Mouse (Mus musculus) testis, adult 2 months (tissue): ENCODE results near the gene Tmem108. TPM values are rescaled to one million over a fixed set of nuclear protein-coding genes. Genes with fewer than 3 reads are reported as not detected.

Experiments
- H3K27ac ChIP-seq: fragments of 200-500 bp; 2 replicates; pipeline ENCODE4 v1.5.1; 2012; ENCODE audit warnings: low read depth, low read length; ENCODE audit not compliant: control insufficient read depth, insufficient read depth
- H3K27me3 ChIP-seq: fragments of 200-500 bp; 2 replicates; pipeline ENCODE4 v1.6.1; 2012; ENCODE audit warnings: mild to moderate bottlenecking, low read length, moderate library complexity; ENCODE audit not compliant: control insufficient read depth, insufficient read depth
- H3K36me3 ChIP-seq: fragments of 200-500 bp; 2 replicates; pipeline ENCODE4 v1.6.1; 2012; ENCODE audit warnings: mild to moderate bottlenecking, low read length; ENCODE audit not compliant: control insufficient read depth, insufficient read depth
- H3K4me1 ChIP-seq: fragments of 200-500 bp; 2 replicates; pipeline ENCODE4 v1.6.1; 2012; ENCODE audit warnings: low read length; ENCODE audit not compliant: control insufficient read depth, insufficient read depth
- H3K4me3 ChIP-seq: fragments of 200-500 bp; 2 replicates; pipeline ENCODE4 v1.5.1; 2012; ENCODE audit warnings: low read depth, mild to moderate bottlenecking, low read length, moderate library complexity, mixed read lengths; ENCODE audit not compliant: control insufficient read depth
- CTCF ChIP-seq: fragments of 200-500 bp; IDR thresholded peaks from 2 replicates; pipeline ENCODE4 v1.5.1; 2012; ENCODE audit warnings: low read depth, mild to moderate bottlenecking, inconsistent platforms, low read length, moderate library complexity; ENCODE audit not compliant: control insufficient read depth, insufficient read depth, insufficient replicate concordance
- POLR2A ChIP-seq: fragments of 200-500 bp; IDR thresholded peaks from 2 replicates; pipeline ENCODE4 v1.6.1; 2012; ENCODE audit warnings: low read depth, mild to moderate bottlenecking, inconsistent platforms, low read length, moderate library complexity; ENCODE audit not compliant: control insufficient read depth
- polyA plus RNA-seq: library from polyadenylated mRNA; depleted of rRNA; stranded (reverse); fragments of >200 nt; gene quantifications from 2 replicates; pipeline ENCODE4 v1.2.3, GENCODE M21; 2012

The Tmem108 gene
- polyA plus RNA-seq, 1 experiment = 4.7 TPM

DNA sequence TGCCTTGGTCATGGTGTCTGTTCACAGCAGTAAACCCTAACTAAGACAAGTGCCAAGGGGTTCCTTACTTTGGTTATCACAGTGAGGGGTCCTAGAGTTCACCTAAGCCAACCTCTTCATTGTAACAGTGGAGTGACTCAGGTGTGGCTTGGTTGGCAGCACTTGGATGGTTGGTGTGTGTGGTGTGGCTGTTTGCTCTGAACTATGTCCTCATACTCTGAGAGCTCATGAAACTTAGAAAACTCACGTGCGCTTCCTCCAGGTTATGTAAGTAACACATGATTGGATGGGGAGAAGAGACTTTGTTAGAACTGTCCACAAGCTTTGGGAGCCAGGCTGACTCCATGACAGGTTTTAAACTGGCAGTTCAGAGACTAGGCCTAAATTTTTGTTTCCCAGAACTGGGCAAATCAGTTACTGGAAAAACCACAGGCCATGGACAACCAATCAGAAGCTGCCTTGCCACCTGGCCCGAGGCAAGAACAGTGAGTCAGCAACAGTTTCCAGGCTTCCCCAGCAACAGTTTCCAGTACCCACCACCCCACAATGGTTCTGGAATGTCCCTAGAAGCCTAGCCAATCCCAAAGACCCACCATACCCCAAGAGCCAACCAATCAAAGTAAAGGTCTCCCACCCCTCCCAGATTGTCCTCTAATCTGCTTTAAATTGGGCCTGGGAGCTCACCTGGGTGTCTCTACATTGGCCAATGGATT is 257.9 kb downstream of the Tmem108 start:
- no peaks in the 10 kb centered on the region; the same call in none of the 2 replicates for H3K4me1 ChIP-seq
- H3K27ac ChIP-seq = no peak overlapping the region; the same call in 1 of the 2 replicates
- H3K36me3 ChIP-seq = no peaks in the 10 kb centered on the region
- H3K27me3 ChIP-seq = no peaks in the 10 kb centered on the region
- TF ChIP-seq CTCF = no peak
- TF ChIP-seq POLR2A = no peak; the same call in 1 of the 2 replicates
- peak overlapping the region; percentile 52 for H3K4me3 ChIP-seq

DNA sequence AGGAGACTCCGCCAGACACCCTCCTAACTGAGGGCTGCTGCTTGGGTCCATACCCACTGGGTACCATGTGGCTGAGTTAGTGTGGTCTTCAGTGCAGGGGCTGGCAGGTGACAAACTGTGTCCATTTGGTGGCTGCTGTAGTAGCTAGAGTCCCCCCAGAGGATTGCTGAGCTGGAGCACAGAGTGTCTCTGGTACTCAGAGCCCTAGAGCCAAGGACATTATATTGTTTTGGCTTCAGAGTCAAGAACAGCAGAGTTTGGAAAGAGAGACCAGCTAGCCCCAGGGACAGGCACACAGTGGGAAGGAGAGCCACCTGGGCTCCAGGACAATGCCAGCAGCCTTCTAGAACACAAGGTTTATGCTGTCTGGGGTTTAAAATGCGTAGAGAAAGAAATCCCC is 259.0 kb downstream of the Tmem108 start:
- H3K36me3 ChIP-seq = no peaks in the 10 kb centered on the region
- no peak for TF ChIP-seq POLR2A
- no peak overlapping the region for H3K27ac ChIP-seq
- peak overlapping the region; percentile 16 for H3K4me3 ChIP-seq
- H3K27me3 ChIP-seq = no peaks in the 10 kb centered on the region
- no peaks in the 10 kb centered on the region; the same call in none of the 2 replicates for H3K4me1 ChIP-seq

DNA sequence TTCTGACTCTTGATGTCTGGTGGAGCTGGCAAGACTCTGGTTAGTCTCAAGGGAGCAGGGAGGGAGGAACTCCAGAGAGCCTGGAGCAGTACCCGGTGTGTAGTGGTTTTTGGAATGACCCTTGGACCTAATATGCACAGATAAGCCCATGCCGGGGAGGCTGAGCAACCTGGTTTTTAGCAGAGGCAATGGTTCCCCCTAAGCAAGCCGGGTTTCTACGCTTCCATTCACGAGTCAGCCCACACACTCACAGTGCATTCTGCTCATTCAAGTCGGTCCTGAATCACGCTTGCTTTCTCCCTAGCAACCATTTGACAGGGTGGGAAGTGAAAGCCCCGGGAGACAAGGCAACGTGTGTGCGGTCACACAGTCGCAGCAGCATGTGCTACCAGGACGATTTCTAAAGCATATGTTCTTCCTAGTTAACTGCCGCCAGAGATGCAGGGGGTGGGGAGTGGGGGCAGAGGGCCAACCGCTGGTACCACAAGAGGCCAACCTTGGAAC is 259.7 kb downstream of the Tmem108 start:
- Histone ChIP-seq H3K4me1 (no peaks in the 10 kb centered on the region; the same call in none of the 2 replicates), H3K27me3 (no peaks in the 10 kb centered on the region), H3K27ac (no peak overlapping the region), H3K36me3 (no peaks in the 10 kb centered on the region), H3K4me3 (no peak overlapping the region)
- TF ChIP-seq POLR2A = no peak
- TF ChIP-seq CTCF = no peak

DNA sequence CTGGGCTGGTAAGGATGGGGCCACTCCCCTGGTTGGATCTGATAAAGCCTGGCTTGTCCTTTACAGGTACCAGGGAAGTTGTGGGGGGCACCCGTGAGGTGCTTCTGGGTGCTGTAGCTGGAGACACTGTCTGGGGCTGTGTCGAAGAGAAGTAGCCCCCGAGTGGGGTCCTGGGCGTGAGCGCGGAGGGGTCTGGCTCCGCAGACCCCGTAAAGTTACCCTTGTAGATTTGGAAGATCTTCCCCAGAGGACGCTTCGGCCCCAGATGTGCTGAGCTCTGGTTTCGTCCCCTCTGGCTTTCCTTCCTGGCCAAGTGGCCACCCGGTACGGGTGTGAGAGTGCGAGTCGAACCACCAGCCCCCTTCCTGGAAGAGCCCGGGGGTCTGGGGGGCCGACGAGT is 262.3 kb downstream of the Tmem108 start:
- H3K36me3 ChIP-seq = no peaks in the 10 kb centered on the region
- no peak for TF ChIP-seq CTCF
- TF ChIP-seq POLR2A = no peak
- no peaks in the 10 kb centered on the region; the same call in none of the 2 replicates for H3K4me1 ChIP-seq
- H3K27ac ChIP-seq = no peak overlapping the region
- no peak overlapping the region for H3K4me3 ChIP-seq
- H3K27me3 ChIP-seq = no peaks in the 10 kb centered on the region

DNA sequence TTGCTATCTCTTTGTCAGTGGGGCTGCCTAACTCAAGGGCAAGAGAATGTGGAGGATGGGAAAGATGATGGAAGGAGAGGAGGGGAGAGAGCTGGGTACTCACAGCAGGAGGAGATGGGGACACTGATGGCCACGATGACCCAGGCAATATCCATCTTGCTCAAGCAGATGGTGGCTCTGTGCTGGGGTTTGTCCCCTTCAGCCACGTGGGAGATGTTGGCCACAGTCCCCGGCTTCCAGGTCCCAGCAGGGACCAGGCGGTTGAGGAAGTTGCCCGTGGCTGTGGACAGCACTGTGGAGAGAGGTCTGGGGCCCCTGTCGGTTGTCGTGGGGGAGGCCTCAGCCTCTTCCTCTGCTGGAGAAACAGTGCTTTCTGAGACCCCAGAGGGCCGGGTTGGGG is 262.9 kb downstream of the Tmem108 start:
- Histone ChIP-seq H3K36me3 (no peaks in the 10 kb centered on the region), H3K27me3 (no peaks in the 10 kb centered on the region), H3K4me1 (no peaks in the 10 kb centered on the region; the same call in none of the 2 replicates), H3K4me3 (no peak overlapping the region), H3K27ac (no peak overlapping the region)
- TF ChIP-seq CTCF = no peak
- no peak for TF ChIP-seq POLR2A

DNA sequence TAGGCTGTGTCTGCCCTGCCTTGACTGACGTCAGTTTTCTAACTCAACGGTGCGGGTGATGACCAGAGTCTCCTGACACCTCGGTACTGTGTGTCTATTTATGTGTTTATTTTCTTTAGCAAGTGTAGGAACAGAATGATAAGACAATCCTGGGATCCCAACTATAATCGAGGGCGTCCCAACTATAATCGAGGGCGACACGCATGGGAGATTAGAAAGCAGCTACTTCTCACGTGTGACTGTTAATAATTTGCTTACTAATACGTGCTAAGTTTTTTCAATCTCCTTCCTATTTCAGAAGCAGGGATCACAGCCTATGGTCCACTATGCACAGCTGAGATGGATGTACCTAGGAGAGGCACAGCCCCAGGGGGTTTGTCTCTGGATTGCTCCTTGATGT is 266.2 kb downstream of the Tmem108 start:
- Histone ChIP-seq H3K4me1 (no peaks in the 10 kb centered on the region; the same call in 1 of the 2 replicates), H3K27me3 (no peaks in the 10 kb centered on the region), H3K27ac (no peak overlapping the region), H3K36me3 (no peaks in the 10 kb centered on the region), H3K4me3 (no peak overlapping the region)
- TF ChIP-seq CTCF (no peak), POLR2A (no peak)

DNA sequence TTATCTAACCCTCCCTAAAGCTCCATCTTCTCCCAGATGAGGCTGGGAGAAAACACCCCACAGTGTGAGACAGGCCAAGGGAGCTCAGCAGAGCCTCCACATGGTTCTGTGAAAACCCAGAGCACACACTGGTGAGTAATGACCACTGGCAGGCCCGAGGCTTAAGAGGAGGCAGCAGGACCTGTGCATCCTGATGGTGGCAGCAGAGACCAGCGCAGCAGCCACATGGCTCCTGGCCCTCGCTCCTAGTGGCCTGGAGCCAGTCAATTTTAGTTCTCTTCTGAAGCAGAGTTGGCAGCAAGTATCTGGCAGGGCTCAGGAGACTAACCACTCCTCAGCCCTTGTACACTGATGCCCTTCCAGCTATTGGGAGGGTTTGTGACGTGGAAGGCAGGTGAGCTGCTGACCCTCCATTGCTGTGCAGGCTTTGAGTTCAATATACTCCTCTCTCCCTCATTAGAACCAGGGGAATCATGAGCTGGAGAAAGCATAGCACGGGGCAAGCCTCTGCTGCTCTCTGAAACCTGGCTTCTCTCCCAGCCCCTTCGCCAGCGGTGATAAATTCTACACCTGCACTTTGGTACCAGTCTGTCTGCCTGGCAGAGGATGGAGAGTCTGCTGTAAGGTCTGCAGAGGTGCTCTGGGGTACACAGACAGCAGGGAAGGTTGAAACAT is 267.2 kb downstream of the Tmem108 start:
- Histone ChIP-seq H3K27ac (no peak overlapping the region), H3K27me3 (no peaks in the 10 kb centered on the region)
- TF ChIP-seq CTCF (peak; percentile 70; the same call in 1 of the 2 replicates), POLR2A (no peak)

More for the DNA sequence above, 267.2 kb downstream of the Tmem108 start:
- H3K4me3 ChIP-seq = no peak overlapping the region
- no peaks in the 10 kb centered on the region for H3K36me3 ChIP-seq
- H3K4me1 ChIP-seq = peaks cover 4% of the 10 kb centered on the region
